Mouse (Mus musculus): ENCODE measurements at regions not wholly inside any gene's neighbourhood (a gene's known extent, or its start where the extent isn't known, plus 50 kb on each side); places are given as distances from the start of the nearest gene placed in this dataset.

DNA sequence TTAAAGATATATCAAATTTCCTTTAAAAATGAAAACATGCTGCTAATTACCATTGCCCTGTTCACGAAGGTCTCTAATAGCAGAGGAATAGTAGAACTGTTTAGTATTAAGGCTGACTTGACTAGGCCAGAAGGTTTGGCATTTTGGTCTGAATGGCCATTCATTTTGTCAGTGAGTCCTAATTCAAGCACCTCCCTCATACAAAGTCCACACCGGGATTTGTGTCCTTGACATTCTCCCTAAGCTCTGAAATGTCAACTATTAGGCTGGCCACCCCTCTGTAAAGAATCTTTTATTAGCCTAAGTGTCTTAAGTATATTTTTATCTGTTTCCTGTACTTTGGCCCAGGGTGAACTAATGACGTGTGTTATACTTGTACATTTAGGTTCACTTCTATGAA lies 126.7 kb upstream of the 1700064H15Rik start:
- TF ChIP-seq ZC3H11A (IDR thresholded peaks at IDR 0.05; ENCODE audit: low read depth, low read length) (no peak), CHD2 (IDR thresholded peaks at IDR 0.05; ENCODE audit: low read length) (no peak), KAT2A (IDR thresholded peaks at IDR 0.05; ENCODE audit: insufficient replicate concordance, low read length) (no peak), CTCF (conservative IDR thresholded peaks at IDR 0.05 in 1 of 2, IDR thresholded peaks at IDR 0.05 in 1 of 2; ENCODE audit: low read depth in 2 of 2, low read length in 2 of 2) (no peak), ZNF384 (IDR thresholded peaks at IDR 0.05; ENCODE audit: low read depth, low read length) (no peak), POLR2A (IDR thresholded peaks at IDR 0.05; ENCODE audit: low read depth, low read length) (no peak), E2F4 (IDR thresholded peaks at IDR 0.05; ENCODE audit: insufficient replicate concordance, low read depth, low read length) (no peak), USF1 (IDR thresholded peaks at IDR 0.05; ENCODE audit: low read depth, low read length) (no peak), PAX5 (IDR thresholded peaks at IDR 0.05; ENCODE audit: low read length) (no peak), EP300 (IDR thresholded peaks at IDR 0.05; ENCODE audit: low read length) (no peak), RAD21 (IDR thresholded peaks at IDR 0.05; ENCODE audit: low read depth, low read length) (no peak), TCF12 (IDR thresholded peaks at IDR 0.05; ENCODE audit: low read depth, low read length) (no peak)
